Mouse (Mus musculus): ENCODE measurements around the gene Bnip1. TPM values are rescaled to one million over a fixed set of nuclear protein-coding genes. Genes with fewer than 3 reads are reported as not detected.
A peak's percentile ranks its signal among the peaks of the same experiment; 100 is the strongest.

Bnip1 gene
- 60.6 and 68.9 TPM in 2 replicates for total RNA-seq (2014; fragmentation: Nextera tagmentation)
- 49.6 and 59.8 TPM in 2 replicates for total RNA-seq (2017)

DNA sequence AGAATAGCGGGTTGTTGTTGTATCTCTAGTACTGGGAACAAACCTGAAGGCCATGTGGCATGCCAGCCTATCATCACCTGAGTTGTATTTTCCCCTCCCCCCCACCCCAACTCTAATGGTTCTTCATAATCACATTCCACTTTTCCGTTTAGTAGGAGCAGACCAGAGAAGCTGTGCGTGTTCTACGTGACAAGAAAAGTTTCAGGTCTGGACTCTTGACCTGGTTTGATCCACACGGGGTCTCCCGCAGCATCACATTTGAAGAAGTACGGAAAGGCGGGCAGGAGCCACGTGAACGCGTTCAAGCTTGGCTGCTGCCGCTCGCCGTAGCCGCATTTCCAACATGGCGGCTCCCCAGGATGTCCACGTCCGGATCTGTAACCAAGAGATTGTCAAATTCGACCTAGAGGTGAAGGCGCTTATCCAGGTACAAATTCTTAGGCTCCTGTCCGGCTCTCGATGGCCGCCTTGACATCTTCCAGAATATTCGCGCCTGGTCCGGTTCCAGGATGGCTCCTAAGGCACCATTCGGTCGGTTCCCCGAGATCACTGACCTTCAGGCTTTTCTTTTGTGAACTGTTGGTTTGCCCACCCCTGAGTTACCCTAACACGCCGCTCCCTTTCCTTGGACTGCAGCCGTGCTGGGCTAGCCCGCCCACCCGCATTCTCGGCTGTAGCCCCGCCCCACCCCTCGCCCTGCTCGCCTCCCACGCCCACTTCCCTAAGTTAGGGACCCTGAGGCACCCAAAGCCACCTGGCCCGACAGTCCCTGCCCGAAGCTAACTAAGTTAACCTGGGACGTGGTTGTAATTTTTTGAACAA is at the start of gene Bnip1:
TSS of gene Bnip1 (plus strand) at position 317 of the 822 bp plus-strand sequence.
- peak; percentile 51 for ATAC-seq (replicated peaks; ENCODE audit: low FRiP score, low TSS enrichment, poor library complexity, severe bottlenecking)

DNA sequence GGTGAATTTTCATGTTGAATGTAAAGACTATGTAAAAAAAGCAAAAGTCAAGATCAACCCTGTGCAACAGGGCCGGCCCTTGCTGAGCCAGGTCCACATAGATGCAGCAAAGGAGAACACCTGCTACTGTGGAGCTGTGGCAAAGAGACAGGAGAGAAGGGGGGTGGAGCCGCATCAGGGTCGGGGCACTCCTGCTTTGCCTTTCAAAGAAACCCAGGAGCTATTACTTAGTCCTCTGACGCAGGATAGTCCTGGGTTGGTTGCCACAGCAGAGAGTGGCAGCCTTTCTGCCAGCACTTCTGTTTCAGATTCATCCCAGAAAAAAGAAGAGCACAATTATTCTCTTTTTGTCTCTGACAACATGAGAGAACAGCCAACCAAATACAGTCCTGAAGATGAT is 38.3 kb upstream of the Bnip1 start:
- no peak for ATAC-seq (replicated peaks; ENCODE audit: low FRiP score, low TSS enrichment, poor library complexity, severe bottlenecking)

DNA sequence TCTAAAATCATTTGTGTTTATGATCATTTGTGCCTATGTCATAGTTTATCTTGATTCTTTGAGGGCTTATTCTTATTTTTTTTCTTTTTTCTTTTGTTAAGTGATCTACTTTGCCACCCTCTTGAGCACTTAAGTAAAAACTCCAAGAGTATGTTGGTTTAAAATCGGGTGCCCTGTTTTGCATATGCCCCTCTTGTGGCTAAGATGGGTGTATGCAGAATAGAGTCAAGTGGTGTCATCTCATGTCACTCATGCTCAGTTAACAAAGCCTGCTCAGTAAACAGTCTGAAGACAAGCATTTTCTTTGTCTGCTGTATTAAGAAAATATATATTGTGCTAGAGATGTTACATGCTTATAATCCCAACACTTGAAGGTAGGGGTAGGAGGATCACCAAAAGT is 37.6 kb upstream of the Bnip1 start:
- no peak for ATAC-seq (replicated peaks; ENCODE audit: low FRiP score, low TSS enrichment, poor library complexity, severe bottlenecking)

DNA sequence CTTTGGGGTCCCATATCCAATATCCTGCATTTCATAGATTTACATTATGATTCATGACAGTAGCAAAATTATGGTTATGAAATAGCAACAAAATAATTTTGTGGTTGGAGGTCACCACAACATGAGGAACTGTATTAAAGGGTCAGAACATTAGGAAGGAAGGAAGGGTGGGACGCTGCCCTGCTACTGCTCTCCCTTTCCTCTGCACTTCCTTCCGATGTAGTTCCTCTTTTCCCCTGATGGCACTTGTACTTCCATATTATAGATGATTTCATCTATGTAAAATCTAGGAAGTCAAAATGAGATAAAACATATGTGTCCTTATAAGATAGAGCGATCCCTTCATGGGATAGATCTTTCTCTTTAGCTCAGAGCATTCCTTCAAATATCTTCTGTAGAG is 30.9 kb upstream of the Bnip1 start:
- no peak for ATAC-seq (replicated peaks; ENCODE audit: low FRiP score, low TSS enrichment, poor library complexity, severe bottlenecking)

DNA sequence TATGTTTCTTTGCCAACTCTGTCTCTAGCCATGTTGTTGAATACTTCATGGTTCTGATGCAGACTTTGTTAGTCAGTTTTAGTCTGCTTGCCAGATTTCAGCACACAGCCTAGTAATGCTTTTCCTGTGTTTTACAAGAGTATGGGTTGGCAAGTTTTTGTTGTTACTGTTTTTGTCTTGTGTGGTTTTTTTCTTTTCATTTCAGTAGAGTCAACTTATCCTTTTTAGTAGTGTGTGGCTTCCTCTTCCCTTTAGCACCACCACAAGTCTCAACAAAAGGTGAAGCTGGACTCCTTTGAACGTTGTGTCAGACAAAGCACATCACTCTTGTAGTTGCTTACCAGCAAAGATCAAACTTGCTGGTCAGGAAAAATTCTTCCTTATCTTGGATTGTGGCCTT is 28.6 kb upstream of the Bnip1 start:
- no peak for ATAC-seq (replicated peaks; ENCODE audit: low FRiP score, low TSS enrichment, poor library complexity, severe bottlenecking)

DNA sequence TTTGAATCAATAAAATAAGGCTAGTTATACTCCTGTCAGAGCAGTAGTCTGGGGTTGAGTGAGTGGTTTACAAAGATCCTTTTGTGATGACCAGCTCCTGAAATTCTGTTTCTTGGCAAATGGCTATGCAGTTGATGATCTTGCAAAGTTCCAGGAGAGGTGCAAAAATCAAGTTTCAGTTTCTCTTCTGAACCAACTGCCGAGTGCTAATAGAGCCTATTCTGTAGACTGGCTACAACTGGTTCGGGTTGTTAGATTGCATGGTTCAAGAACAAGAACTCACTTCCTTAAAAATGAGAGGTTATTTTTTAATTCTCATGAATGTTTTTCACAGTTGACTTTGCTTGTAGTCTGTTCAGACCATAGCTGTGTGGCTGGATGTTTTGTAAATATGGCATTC is 27.4 kb upstream of the Bnip1 start:
- no peak for ATAC-seq (replicated peaks; ENCODE audit: low FRiP score, low TSS enrichment, poor library complexity, severe bottlenecking)

DNA sequence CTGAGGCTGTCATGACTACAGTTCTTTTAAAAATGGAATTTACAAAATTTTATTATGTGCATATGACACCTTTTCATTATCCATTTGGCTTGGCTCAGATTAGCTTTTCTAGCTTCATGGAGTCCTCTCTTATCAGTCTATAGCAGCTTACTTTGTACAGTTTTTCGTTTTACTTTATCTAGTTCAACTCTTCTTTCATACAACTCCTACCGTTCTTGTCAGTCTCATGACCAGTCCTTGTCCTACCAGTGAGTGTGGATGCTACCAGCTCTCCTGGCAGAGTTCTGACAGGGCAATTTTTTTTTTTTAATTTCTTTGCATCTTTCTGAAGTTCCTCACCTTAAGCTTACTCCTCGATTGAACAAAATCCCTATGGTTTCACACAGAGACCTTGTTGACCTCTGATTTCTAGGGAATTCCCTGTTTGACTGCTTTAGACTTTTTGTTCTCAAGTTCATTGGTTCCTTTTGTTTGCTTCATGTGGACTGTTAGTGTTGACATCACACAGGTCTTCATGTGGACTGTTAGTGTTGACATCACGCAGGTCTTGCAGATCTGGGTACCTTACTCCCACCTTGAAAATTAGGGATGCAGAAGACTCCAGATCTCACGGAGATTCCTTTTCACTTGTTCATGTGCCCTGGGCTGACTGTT is 13.6 kb upstream of the Bnip1 start:
- peak; percentile 95 for ATAC-seq (replicated peaks; ENCODE audit: low FRiP score, low TSS enrichment, poor library complexity, severe bottlenecking)

DNA sequence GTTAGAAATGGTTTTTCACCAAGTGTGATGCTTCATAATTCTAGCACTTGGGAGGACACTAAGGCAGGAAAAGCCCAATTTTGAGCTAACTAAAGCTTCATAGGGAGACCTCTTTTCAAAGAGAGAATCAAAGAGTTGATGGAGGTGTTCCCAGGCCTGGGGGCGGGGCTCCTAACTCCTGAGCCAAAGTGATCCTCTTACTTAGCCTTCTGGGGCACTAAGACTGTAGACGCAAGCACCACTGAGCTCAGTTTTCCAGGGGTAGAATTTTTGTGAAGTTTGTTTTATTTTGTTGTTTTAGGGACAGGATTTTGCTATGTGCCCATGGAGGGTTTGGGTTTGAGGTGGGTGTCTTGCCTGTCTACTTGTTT is 13.1 kb upstream of the Bnip1 start:
- no peak for ATAC-seq (replicated peaks; ENCODE audit: low FRiP score, low TSS enrichment, poor library complexity, severe bottlenecking)

DNA sequence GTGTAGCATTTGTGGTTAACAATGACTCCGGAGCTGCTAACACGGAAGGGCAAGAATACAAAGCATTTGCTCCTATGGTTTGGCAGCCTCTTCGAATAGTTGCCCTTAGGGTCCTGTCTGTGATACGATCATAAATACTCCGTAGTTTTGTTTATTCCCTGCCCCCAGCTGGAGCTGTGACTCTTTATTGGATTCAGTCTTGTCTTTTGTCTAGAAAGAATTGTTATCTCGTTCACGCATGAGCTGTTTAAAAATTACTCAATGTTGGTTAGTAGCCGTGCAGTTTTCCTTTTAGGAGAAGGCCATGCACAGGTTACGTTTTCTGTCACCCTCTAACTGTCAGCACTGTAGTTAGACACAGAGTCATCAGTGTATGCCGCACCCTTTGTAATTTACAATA is 4.7 kb upstream of the Bnip1 start:
- ATAC-seq (replicated peaks; ENCODE audit: low FRiP score, low TSS enrichment, poor library complexity, severe bottlenecking) = no peak

DNA sequence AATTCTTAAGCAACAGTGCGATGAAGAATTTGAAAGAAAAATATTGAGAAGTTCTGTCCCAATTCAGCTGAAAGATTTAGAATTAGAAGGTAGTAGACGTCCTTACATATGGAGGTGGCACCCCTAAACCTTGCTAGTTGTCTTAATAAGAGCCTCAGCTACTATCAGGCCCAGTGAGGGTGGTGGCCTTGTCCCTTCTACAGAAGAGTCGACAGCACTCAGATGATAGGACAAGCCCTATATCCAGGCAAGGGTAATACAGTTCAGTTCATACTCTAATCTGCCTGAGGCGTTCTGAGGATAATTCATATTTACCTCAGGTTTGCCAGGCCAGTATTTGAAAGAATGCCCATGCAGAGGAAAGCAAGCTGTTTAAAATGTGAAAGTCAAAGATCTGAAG is 2.9 kb upstream of the Bnip1 start:
- ATAC-seq (replicated peaks; ENCODE audit: low FRiP score, low TSS enrichment, poor library complexity, severe bottlenecking) = peak; percentile 54; the same call in 1 of the 2 replicates

DNA sequence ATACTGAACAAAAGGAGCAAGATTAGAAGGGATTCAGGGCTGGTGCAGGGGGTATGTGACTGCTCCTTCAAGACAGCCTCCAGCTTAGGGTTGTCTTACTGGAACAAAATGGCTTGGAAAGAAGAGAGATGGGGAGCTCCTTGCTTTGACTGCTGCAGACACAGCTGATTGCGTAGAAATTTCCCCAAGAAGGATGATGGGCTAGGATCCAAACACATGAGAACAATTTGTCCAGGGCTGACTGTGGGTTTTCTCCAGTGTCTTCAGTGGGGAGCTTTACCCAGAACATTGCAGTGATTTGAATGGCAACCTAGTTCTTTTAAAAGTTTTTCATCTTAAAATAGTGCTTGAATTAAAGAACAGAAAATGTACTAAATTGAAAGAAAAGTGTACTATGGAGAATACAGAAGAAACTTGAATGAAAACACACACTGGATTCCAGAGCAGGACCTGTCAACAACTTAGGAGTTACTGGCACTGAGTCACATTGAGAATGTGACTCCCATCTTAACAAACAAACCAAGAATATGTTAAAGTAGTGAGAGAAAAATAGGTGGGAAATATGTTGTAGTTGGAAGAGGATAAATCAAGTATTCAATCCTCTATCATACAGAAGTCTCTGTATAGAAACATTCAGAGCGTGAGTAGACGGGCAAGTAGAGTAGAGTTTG is 2.3 kb upstream of the Bnip1 start:
- no peak for ATAC-seq (replicated peaks; ENCODE audit: low FRiP score, low TSS enrichment, poor library complexity, severe bottlenecking)

DNA sequence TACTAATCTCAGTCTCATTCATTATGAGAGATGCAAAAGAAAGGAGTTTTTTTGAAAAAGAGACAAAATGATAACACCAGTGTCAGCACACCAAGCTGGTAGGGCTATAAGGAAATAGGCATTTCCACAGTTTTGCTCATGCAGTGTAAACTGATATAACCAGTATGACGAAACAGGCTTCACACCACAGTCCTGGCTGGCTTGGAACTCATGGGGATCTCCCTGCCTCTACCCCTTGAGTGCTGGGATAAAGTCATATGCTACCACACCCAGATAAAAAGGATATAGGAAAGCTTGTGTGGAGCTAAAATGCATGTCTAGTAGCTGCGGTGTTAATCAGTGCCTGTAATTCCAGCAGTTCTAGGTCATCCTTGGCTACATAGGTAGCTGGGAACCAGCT is 1.4 kb upstream of the Bnip1 start:
- ATAC-seq (replicated peaks; ENCODE audit: low FRiP score, low TSS enrichment, poor library complexity, severe bottlenecking) = no peak

DNA sequence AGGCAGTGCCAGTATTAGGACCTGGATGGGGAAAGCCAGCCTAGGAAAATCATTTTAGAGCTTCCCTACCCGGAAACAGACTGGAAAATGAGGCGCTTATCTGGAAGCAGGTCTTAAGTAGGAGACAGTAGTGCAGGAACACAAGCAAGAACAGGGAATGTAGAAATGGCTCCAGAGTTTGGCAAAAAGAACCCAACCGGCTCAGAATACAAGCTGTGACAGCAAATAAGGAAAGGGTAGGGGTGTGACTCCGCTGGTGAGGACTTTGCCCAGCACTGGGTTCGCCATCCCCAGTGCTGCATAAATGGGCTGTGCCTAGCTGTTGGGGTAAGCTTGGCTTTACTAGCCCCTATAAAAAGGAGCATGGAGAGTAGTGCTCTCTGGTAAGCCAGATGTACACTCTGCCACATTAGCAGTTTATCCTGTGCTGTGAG is 761 bp downstream of the Bnip1 start:
- peak; percentile 32; the same call in 1 of the 2 replicates for ATAC-seq (replicated peaks; ENCODE audit: low FRiP score, low TSS enrichment, poor library complexity, severe bottlenecking)

DNA sequence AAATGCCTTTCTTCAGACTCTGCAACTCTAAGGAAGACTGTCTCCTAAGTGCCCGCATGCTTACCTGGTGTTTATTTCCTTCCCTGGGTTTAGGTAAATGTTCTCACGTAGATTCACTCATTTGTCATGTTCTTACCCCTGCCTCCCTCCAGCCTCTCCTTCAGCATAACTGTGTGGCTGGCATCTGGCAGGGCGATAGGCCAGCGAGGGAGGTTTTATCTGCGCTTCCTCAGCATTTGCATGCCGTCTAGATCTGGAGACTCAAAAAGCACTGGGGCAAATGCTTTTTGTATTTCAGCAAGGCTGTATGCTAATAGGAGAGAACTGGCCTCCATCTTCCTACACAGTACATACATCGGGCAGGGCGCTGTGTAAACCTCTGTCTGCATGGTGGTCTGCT is 3.7 kb downstream of the Bnip1 start:
- peak; percentile 83 for ATAC-seq (replicated peaks; ENCODE audit: low FRiP score, low TSS enrichment, poor library complexity, severe bottlenecking)

DNA sequence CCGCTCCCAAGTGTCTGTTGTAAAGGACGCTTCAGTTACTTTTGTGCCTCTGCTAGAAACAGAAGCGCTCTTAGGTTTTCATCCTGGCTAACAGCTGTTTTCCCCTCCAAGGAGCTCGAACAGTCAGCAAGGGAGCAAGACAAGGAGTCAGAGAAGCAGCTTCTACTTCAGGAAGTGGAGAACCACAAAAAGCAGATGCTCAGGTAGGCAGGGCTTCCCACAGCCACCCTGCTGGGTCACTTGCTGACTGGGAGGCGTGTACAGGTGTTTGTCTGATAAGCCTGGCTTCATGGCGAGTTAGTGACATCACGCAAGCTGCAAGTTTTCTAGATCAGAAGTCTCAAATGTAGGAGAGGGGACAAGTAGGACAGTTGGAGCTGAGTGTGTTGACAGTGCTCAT is 5.7 kb downstream of the Bnip1 start:
- no peak for ATAC-seq (replicated peaks; ENCODE audit: low FRiP score, low TSS enrichment, poor library complexity, severe bottlenecking)

DNA sequence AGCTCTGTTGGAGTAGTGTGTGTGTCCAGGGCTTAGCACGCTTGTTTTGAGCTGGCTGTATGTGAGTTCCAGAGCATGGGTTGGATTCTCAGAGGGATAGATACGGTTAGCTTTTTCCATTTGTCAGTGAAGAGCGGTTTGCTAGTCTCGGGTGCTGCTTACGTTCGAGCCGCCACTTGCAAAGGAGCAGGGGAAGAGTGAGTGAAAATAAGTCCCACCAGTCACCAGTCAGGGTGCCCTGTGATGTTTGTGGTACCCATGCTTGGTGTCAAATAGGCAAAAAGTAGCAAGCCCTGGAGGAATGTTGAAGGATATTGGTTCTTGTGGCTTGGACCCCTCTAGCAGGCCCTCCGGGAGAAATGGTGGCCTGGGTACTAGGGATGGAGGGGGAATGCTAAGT is 8.1 kb downstream of the Bnip1 start:
- no peak for ATAC-seq (replicated peaks; ENCODE audit: low FRiP score, low TSS enrichment, poor library complexity, severe bottlenecking)

DNA sequence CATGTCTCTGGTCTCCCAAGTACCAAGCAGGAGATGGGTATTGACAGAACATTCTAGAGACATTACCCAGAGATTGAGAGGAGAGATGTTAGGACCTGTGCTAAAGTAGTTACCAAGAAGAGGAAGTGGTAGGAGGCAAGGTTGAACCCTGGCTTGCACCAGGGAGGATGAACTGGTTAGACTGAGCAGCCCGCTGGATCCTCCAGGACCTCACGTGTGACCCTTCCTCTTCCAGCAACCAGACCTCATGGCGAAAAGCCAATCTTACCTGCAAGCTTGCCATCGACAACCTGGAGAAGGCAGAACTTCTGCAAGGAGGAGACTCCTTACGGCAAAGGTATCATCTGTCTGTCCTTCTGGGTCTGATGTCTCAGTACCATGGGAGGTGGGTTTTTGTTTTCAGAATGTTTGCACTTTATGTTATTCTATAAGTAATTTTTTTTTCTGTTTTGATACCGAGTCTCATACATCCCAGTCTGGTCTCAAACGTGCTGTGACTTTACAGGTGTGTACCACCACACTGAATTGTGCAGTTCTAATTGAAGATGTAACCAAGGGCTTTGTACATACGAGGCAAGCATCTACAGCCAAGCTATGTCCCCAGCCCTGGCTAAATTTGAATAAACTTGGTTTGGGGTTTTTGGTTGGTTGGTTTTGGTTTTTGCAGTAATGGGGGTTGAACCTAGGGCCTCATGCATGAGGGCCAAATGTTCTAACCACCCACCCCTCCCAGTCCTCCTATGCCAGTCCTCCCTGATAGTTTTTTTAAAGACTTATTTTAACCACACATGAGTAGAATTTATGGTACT is 8.8 kb downstream of the Bnip1 start:
- no peak for ATAC-seq (replicated peaks; ENCODE audit: low FRiP score, low TSS enrichment, poor library complexity, severe bottlenecking)

DNA sequence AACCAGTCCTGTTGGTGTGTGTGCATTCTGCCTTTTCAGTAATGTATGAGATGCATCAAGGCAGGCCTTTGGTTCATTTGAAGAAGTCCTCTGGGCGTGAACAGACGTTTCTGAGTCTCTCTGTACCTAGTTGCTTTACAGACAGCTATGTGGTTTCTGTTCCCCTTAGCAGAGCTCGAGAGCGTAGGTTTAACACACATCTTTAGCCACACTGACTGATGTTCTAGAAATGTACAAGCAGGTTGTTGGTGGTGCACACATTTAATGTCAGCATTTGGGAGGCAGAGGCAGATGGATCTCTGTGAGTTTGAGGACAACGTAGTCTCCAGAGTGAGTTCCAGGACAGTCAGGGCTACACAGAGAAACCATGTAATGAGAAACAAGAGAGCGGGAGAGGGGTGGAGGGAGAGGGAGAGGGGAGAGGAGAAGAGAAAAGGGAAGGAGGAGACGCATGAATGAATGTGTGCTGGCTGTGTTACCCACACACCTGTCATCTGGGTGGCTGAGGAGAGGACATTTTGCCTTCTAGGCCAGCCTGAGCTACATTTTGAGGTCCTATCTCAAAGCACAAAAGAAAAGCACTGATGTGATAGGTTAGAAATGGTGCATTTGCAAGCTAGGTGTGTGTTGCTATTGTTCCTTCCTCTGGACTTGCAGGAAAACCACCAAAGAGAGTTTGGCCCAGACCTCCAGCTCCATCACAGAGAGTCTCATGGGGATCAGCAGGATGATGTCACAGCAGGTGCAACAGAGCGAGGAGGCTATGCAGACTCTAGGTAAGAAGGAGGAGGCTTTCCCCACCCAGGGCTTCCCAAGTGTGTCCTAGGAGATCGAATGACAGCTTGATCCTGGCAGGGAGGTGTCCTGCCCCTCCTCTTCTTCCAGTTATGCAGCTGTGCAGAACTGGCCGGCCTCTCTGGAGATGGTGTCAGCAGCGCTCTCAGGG is 9.7 kb downstream of the Bnip1 start:
- no peak for ATAC-seq (replicated peaks; ENCODE audit: low FRiP score, low TSS enrichment, poor library complexity, severe bottlenecking)

DNA sequence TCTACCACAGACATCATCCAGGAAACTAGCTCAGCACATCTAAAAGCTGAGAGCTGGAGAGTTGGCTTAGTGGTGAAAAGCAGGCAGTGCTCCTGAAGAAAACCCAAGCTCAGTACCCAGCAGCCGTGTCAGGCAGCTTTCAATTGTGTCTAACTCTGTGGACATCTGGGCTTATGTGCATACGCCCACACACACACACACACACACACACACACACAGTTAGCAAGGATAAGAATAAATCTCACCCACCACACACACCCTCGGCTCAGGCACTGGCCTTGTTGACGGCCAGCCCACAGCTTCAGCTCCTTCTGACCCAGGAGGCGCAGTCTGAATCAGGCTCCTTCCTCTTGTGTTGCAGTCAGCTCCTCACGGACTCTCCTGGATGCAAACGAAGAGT is 10.7 kb downstream of the Bnip1 start:
- no peak for ATAC-seq (replicated peaks; ENCODE audit: low FRiP score, low TSS enrichment, poor library complexity, severe bottlenecking)
